8 mouse cellular contexts compared by ENCODE assay signal in the genomic region with DNA sequence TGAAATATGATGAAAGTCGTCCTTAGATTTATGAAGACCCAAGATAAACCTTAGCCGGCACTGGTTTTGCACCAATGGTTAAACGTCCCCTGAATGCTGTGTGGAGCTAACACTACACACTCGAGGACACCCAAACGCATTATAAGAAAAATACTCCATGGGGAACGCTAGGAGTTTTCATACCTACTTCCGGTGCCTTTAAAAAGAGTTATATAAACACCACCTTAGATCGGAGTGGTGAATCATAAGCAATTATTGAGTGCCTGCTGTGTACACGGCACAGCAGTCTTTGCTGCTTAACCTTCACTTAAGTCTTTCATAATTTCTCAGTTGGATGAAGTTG. TPM values are rescaled to one million over a fixed set of nuclear protein-coding genes. Genes with fewer than 3 reads are reported as not detected.
DNase-seq lines count a peak whose midpoint lies in the region; ATAC-seq lines count a peak whose summit lies in the region.

No protein-coding gene starts in this region.

- H3K36me3 ChIP-seq in heart, embryonic 15.5 days = no peaks in the 10 kb centered on the region
- H3K36me3 ChIP-seq in hindbrain, embryonic 11.5 days (ENCODE audit: control insufficient read depth, insufficient read depth, low read length) = no peaks in the 10 kb centered on the region
- H3K36me3 ChIP-seq in midbrain, embryonic 11.5 days (ENCODE audit: control insufficient read depth, insufficient read depth, low read length) = no peaks in the 10 kb centered on the region

- H3K27ac ChIP-seq in heart, embryonic 15.5 days = peak overlapping the region; percentile 98
- peak overlapping the region; percentile 100 for H3K27ac ChIP-seq in hindbrain, embryonic 11.5 days (ENCODE audit: low read depth, low read length)
- H3K27ac ChIP-seq in midbrain, embryonic 11.5 days (ENCODE audit: low read depth, low read length) = peak overlapping the region; percentile 100

- intact Hi-C loops in left cerebral cortex, postnatal 25 days (cut with DNase I) = loop anchor here (10.0 kb wide), 1 partner anchor 401 kb away; no protein-coding TSS in a partner anchor

- peak overlapping the region; percentile 97 for H3K4me3 ChIP-seq in heart, embryonic 15.5 days
- peak overlapping the region; percentile 98 for H3K4me3 ChIP-seq in hindbrain, embryonic 11.5 days (ENCODE audit: low read depth, low read length)
- peak overlapping the region; percentile 73 for H3K4me3 ChIP-seq in midbrain, embryonic 11.5 days (ENCODE audit: low read depth, low read length)

- peak overlapping the region; percentile 97 for H3K9ac ChIP-seq in heart, embryonic 15.5 days
- peak overlapping the region; percentile 100 for H3K9ac ChIP-seq in hindbrain, embryonic 11.5 days (ENCODE audit: low read depth, low read length)
- H3K9ac ChIP-seq in midbrain, embryonic 11.5 days (ENCODE audit: low read length) = peak overlapping the region; percentile 100

- peak overlapping the region; percentile 76 for H3K4me2 ChIP-seq in heart, embryonic 15.5 days
- peak overlapping the region; percentile 61 for H3K4me2 ChIP-seq in hindbrain, embryonic 11.5 days (replicated peaks; ENCODE audit: low read depth, low read length)
- H3K4me2 ChIP-seq in midbrain, embryonic 11.5 days = peak overlapping the region; percentile 64

- WGBS in heart, embryonic 15.5 days = 18% methylated on average over 9 of the region's 9 CpGs
- 13% methylated on average over 9 of the region's 9 CpGs for WGBS in hindbrain, embryonic 11.5 days
- WGBS in midbrain, embryonic 11.5 days = 10% methylated on average over 9 of the region's 9 CpGs

- H3K27me3 ChIP-seq in heart, embryonic 15.5 days = no peaks in the 10 kb centered on the region
- no peaks in the 10 kb centered on the region for H3K27me3 ChIP-seq in hindbrain, embryonic 11.5 days (ENCODE audit: control insufficient read depth, insufficient read depth, low read length)
- H3K27me3 ChIP-seq in midbrain, embryonic 11.5 days (ENCODE audit: control insufficient read depth, insufficient read depth, low read length) = peaks cover 9% of the 10 kb centered on the region

- H3K9me3 ChIP-seq in heart, embryonic 15.5 days (replicated peaks) = no peaks in the 10 kb centered on the region
- H3K9me3 ChIP-seq in hindbrain, embryonic 11.5 days (ENCODE audit: control insufficient read depth, low read length) = no peaks in the 10 kb centered on the region
- H3K9me3 ChIP-seq in midbrain, embryonic 11.5 days (ENCODE audit: control insufficient read depth, low read length) = no peaks in the 10 kb centered on the region

- DNase-seq in heart, adult 11 months = no peak
- peak; percentile 55 for DNase-seq in MN1 (ENCODE audit: low spot score)
- no peak for DNase-seq in hindbrain, embryonic 11.5 days (ENCODE audit: low spot score)
- no peak for DNase-seq in midbrain, embryonic 11.5 days (ENCODE audit: low spot score, missing footprints)
- DNase-seq in left cerebral cortex, postnatal 25 days (ENCODE audit: low spot score in 2 of 2) = no peak
- no peak for DNase-seq in gastrocnemius, adult 8-10 months (ENCODE audit: low spot score in 2 of 2)
- no peak for DNase-seq in kidney, postnatal 4 days

- H3K4me1 ChIP-seq in heart, embryonic 15.5 days (replicated peaks) = peaks cover 11% of the 10 kb centered on the region
- peaks cover 3% of the 10 kb centered on the region; the same call in 1 of the 2 replicates for H3K4me1 ChIP-seq in hindbrain, embryonic 11.5 days (replicated peaks; ENCODE audit: control insufficient read depth, insufficient read depth, low read length)
- peaks cover 24% of the 10 kb centered on the region for H3K4me1 ChIP-seq in midbrain, embryonic 11.5 days (ENCODE audit: control insufficient read depth, insufficient read depth, low read length)

- ATAC-seq in heart, embryonic 15.5 days (replicated peaks; ENCODE audit: insufficient number of reproducible peaks, insufficient read depth, low FRiP score, low read depth) = no peak
- ATAC-seq in hindbrain, embryonic 11.5 days (ENCODE audit: low FRiP score) = no peak
- ATAC-seq in midbrain, embryonic 11.5 days (ENCODE audit: low FRiP score) = no peak

RNA-seq across cellular contexts. Expression of a gene that starts 0.7 kb away (rescaled TPM):
- 5.0 and 8.9 TPM in 2 replicates for polyA plus RNA-seq in heart, embryonic 15.5 days (2015; fragmentation: Nextera tagmentation; extraction: Ambion mirVana)
- 13.1 and 18.6 TPM in 2 replicates for polyA plus RNA-seq in hindbrain, embryonic 11.5 days (2014; fragmentation: Nextera tagmentation; extraction: Ambion mirVana)
- 11.6 and 12.2 TPM in 2 replicates for polyA plus RNA-seq in midbrain, embryonic 11.5 days (2014; fragmentation: Nextera tagmentation; extraction: Ambion mirVana)
- total RNA-seq in left cerebral cortex, postnatal 25 days (2021) = 10 to 100 TPM; 73.6 to 79.6 TPM
- total RNA-seq in gastrocnemius, adult 8-10 months (2022) = 10 to 100 TPM; 30.8 to 35.6 (median 33.9) TPM
